Mouse (Mus musculus) liver, embryonic 14 days (tissue): Measurements from ENCODE around the gene Surf6. TPM values are rescaled to one million over a fixed set of nuclear protein-coding genes. Genes with fewer than 3 reads are reported as not detected.

Experiments used
- polyA plus RNA-seq: library from polyadenylated mRNA; depleted of rRNA; stranded (reverse); fragments of >200 nt; gene quantifications from 2 replicates; pipeline ENCODE4 v1.2.3, GENCODE M21; 2012; rRNA removed

Surf6 gene
- polyA plus RNA-seq, result 10.9 and 11.1 TPM in 2 replicates

GRCm38 (mm10) chr2:26902467-26903220 is at the start of gene Surf6:
Surf6 (minus strand) TSS chr2:26902879.

DNA sequence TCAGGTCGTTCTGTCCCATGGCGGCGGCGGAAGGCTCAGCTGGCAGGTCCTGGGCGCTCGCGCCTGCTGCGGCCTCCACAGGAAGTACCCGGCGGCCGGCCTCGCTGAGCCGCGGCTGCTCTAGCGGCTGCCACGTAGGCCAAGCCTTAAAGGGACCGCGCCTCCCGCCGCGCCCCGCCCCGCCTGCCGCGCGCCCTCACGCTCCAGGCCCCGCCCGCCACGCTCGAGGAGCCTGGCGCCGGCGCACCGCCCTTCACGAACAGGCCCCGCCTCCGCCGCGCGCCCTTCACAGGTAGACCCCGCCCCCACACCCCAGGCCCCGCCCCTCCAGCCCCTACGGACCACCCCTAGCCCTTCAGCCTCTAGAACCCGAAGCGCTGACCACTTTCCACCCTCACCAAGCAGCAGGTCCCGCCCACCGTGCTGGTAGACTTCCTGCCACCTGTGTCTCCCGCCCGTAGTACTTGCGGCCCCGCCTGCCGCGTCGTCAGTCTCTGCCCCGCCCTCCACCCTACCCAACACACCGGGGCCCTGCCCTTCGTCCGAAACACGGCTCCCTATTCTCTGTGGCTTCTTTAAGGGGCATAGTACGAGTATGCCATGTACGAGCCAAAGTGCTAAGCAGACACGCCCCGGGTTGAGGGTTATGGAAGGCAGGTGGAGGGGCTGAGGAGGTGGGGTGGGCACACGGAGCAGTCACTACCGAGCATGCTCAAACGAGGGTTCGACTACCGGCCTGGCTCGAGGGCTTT is 30.8 kb upstream of the Surf6 start, which contains the start of the genes Surf4 and Stkld1:
Gene Surf4, minus strand, starts transcription at position 625 of the 752 bp plus-strand sequence.
Gene Stkld1, plus strand, starts transcription at position 744 of the 752 bp plus-strand sequence.

GRCm38 (mm10) chr2:26915927-26916728 is 13.4 kb upstream of the Surf6 start, which contains the start of the genes Surf2 and Surf1:
Surf2 (plus strand) TSS chr2:26916367.
Surf1 (minus strand) TSS chr2:26916530.

DNA sequence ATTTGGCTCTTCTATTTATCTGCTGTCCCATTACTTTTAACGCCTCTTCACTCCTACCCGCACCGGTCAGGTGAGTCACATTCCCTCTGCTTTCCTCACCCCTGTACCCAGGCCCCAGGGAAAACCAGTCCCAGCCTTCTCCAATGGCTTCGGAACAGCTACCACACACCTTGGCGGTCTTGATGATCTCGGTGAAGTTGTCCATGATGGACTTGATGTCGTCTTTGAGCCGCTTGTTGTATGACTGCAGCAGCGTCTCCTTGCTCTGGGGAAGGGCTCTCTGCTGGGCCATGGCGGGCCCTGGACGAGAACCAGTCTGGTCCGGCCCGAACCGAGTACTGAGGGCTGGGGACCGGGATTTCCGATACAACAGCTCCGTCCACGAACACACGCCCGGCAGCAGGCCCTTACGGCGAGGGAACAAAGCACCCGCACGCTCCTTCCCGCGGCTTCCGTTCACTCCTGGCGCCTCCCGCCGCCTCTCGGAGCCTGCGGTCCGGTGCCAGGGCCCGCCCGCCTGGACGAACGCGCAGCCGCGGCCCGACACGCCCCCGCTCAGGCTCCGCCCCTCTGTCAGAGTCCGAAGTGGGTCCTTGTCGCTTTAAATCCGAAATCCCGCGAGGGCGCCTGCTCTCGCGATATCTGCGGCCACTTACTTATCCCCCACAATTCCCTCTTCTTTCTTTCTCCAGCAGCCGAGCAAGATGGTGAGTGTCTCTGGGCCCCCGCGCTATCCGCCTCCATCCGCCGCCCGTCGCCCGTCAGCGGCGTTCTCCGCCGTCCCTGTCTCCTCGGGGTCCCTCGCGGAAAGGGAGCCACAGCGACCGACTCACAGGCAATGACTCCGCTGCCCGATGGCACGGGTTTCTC is 7.7 kb upstream of the Surf6 start, which contains the start of the genes Med22 and Rpl7a:
Gene Med22, minus strand, starts transcription at position 554 of the 870 bp plus-strand sequence.
Gene Rpl7a, plus strand, starts transcription at position 641 of the 870 bp plus-strand sequence.

DNA sequence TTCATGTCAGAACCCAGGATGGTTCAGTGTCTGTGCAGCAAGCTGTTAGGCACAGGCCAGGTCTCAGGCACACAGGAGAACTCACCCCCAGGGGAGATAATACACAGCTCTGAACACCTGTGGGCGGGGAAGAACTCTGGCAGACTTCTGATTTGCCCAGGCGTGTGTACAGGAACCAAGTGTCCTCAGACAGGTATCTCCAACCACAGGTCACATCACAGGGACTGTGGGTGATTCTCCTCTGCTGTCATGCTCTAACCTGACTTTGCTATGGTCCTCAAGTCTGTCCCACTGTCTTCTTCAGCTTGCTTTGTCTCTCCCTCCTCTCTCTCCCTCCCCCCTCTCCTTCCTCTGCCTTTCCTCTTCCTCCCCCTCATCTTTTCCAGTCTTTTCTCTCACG is 37.8 kb downstream of the Surf6 start, which contains the start of gene Abo:
Gene Abo, minus strand, starts transcription at position 101 of the 400 bp plus-strand sequence.

Other genes with a start within 250 kb of the Surf6 start
- gene Lcn4, start 231.6 kb downstream of the Surf6 start, polyA plus RNA-seq, result not detected in 2 replicates
- gene Abo, start 37.9 kb downstream of the Surf6 start, polyA plus RNA-seq, result not detected in 2 replicates
- 13.2 and 15.1 TPM in 2 replicates for gene Med22, start 7.8 kb upstream of the Surf6 start, polyA plus RNA-seq
- gene Rpl7a, start 7.9 kb upstream of the Surf6 start, polyA plus RNA-seq, result 1,213 and 1,404 TPM in 2 replicates
- 25.1 and 28.9 TPM in 2 replicates for gene Surf2, start 13.5 kb upstream of the Surf6 start, polyA plus RNA-seq
- gene Surf1, start 13.7 kb upstream of the Surf6 start, polyA plus RNA-seq, result 22.5 and 28.2 TPM in 2 replicates
- 45.6 and 55.0 TPM in 2 replicates for gene Surf4, start 31.0 kb upstream of the Surf6 start, polyA plus RNA-seq
- gene Stkld1, start 31.2 kb upstream of the Surf6 start, polyA plus RNA-seq, result 0.02 TPM in 1 of 2 replicates, not detected in the other
- gene Rexo4, start 61.5 kb upstream of the Surf6 start, polyA plus RNA-seq, result 20.8 and 21.0 TPM in 2 replicates
- 1.6 TPM in 2 replicates for gene Adamts13, start 70.5 kb upstream of the Surf6 start, polyA plus RNA-seq
- gene Cacfd1, start 107.0 kb upstream of the Surf6 start, polyA plus RNA-seq, result 11.0 and 11.2 TPM in 2 replicates
- 0.12 and 0.15 TPM in 2 replicates for gene Slc2a6, start 125.1 kb upstream of the Surf6 start, polyA plus RNA-seq
- 0.71 TPM in 1 of 2 replicates, not detected in the other for gene Mymk, start 169.3 kb upstream of the Surf6 start, polyA plus RNA-seq
- gene Adamtsl2, start 176.5 kb upstream of the Surf6 start, polyA plus RNA-seq, result 0.37 and 0.44 TPM in 2 replicates
- 0.01 and 0.02 TPM in 2 replicates for gene Fam163b, start 239.6 kb upstream of the Surf6 start, polyA plus RNA-seq